Mouse (Mus musculus) right cerebral cortex, postnatal 14 days (tissue): ENCODE results near the gene Nosip.
A peak's percentile ranks its signal among the peaks of the same experiment; 100 is the strongest.
"Not testable (repeated sequence)": the region's sequence is repeated elsewhere in the genome, so short reads cannot be mapped to it uniquely, and the experiment has no call there.

Experiments
- DNase-seq: peaks from one replicate; pipeline ENCODE4 v3.0.0; 2022

Nosip gene

GRCm38 (mm10) chr7:45119780-45120709 lies 57.8 kb downstream of the Nosip start:
- DNase-seq, result no peak

- DNase-seq, result no peak
Measured at GRCm38 (mm10) chr7:45121404-45121803, 59.2 kb downstream of the Nosip start.

GRCm38 (mm10) chr7:45121966-45122365 lies 59.7 kb downstream of the Nosip start:
- no peak for DNase-seq

GRCm38 (mm10) chr7:45122561-45123185 lies 60.4 kb downstream of the Nosip start:
- no peak for DNase-seq

- DNase-seq, result no peak
Measured at GRCm38 (mm10) chr7:45123186-45123570, 60.9 kb downstream of the Nosip start.

GRCm38 (mm10) chr7:45124224-45125143 lies 62.3 kb downstream of the Nosip start, which contains the start of gene Rps11:
Gene Rps11, minus strand, starts transcription at chr7:45124439.
- DNase-seq, result peak; percentile 99

- DNase-seq, result no peak
Measured at GRCm38 (mm10) chr7:45125144-45125600, 62.9 kb downstream of the Nosip start.

GRCm38 (mm10) chr7:45125649-45126048 lies 63.4 kb downstream of the Nosip start:
- DNase-seq, result not testable (repeated sequence)

- DNase-seq, result no peak
Measured at GRCm38 (mm10) chr7:45126147-45126843, 64.1 kb downstream of the Nosip start.

- DNase-seq, result no peak
Measured at GRCm38 (mm10) chr7:45126844-45127699, 64.8 kb downstream of the Nosip start.
